Mouse (Mus musculus): ENCODE measurements at regions not wholly inside any gene's neighbourhood (a gene's known extent, or its start where the extent isn't known, plus 50 kb on each side); places are given as distances from the start of the nearest gene placed in this dataset.

DNA sequence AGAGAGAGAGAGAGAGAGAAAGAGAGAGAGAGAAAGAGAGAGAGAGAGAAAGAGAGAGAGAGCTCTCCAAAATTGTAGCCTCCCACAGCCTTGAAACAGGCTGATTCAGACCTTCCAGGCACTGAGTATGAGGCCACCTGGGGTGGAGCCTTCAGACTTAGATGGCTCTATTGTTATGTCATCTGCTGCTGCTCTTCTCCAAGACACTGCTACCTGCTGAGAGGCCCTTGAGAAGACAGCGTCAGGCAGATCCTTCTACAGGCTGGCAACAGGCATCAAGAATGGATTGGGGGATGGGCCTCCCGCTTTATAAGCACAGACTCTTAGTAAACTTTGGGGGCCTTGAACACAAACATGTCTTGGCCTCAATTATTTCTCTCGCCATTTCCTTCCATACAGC lies 1340.9 kb upstream of the Adgrl3 start:
- no peak for DNase-seq (ENCODE audit: low spot score)

GRCm38 (mm10) chr5:79680321-79680720 lies 1339.6 kb upstream of the Adgrl3 start:
- DNase-seq (ENCODE audit: low spot score), result no peak

DNA sequence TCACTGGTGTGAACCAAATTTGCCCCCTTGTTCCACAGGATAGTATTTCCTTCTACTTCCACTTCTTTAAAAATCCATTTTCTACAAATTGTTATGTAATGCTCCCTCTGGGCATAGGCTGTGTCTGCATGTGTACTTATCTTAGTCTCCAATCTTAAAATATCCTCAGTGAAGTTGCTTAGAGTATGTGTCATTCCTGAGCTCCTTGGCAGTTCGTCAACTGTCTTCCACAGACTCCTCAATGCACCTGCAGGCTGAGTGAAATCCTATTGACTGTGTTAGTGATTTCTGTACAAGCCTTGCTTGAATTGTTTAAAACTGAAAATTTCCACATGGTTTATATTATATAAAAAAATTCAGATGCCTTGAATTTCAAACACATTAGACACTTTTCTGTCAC lies 1313.3 kb upstream of the Adgrl3 start:
- no peak for DNase-seq (ENCODE audit: low spot score)

- no peak for DNase-seq (ENCODE audit: low spot score)
Observed at GRCm38 (mm10) chr5:79734885-79735284, 1285.1 kb upstream of the Adgrl3 start.

DNA sequence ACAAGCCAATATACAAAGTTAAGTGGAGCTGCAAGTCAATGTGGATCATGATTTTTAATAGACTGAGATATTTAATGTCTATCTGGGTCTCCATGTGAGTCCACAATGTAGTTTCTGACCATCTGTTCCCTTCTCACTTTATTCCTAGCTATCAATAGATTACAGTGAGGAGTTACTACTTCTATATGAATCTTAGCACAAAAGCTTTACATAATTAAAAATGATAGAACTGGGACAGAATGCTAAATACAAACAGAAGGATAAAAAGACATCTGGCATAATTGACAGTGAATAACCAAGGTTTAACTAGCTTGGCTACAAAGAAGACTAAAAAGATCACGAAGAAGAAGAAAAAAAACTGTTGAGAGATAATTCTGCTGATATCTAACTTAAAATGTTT lies 1235.5 kb upstream of the Adgrl3 start:
- no peak for DNase-seq (ENCODE audit: low spot score)

- DNase-seq (ENCODE audit: low spot score), result no peak
Observed at GRCm38 (mm10) chr5:79826531-79826930, 1193.4 kb upstream of the Adgrl3 start.

GRCm38 (mm10) chr5:79846456-79846855 lies 1173.5 kb upstream of the Adgrl3 start:
- peak; percentile 6 for DNase-seq (ENCODE audit: low spot score)

DNA sequence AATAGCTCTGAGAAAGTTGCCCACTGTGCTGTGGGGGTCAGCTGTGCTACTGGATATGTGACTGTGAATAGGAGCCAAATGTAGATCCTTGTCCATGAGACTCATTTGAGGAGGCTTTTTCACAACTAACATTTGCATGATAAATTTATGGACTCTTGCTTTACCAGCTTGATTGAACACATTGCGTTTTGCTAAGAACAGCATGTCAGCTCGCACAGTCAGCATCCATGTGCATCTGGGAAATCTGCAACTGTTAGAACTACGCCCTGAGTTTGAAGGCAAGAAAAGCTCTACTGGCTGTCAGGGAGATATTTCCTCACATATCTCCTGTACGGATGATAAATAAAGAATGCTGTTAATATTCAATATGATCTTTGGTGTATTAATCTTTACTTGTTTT lies 1164.1 kb upstream of the Adgrl3 start:
- peak; percentile 26 for DNase-seq (ENCODE audit: low spot score)

- peak; percentile 4 for DNase-seq (ENCODE audit: low spot score)
Observed at GRCm38 (mm10) chr5:79900713-79901112, 1119.2 kb upstream of the Adgrl3 start.

- DNase-seq (ENCODE audit: low spot score), result peak; percentile 8
Observed at GRCm38 (mm10) chr5:79905341-79905740, 1114.6 kb upstream of the Adgrl3 start.

Measured in layer of hippocampus, adult 9-10 months (tissue).